Mouse (Mus musculus): Measurements from ENCODE around the gene Ptbp2. TPM values are rescaled to one million over a fixed set of nuclear protein-coding genes. Genes with fewer than 3 reads are reported as not detected.

The Ptbp2 gene
- 38.3 and 45.1 TPM in 2 replicates for total RNA-seq (2021)
- long read RNA-seq, transcript Ptbp2-213 (14 exons, 3,777 nt): major isoform, 5 of 16 reads
- long read RNA-seq, partial matches to known transcripts: 3 of 16 reads
- long read RNA-seq, other reads (novel, unspliced or antisense): 5 of 16 reads

GRCm38 (mm10) chr3:119784366-119784765 is at the start of gene Ptbp2:
TSS of gene Ptbp2 (minus strand) at chr3:119784466.
- no peak for DNase-seq

- DNase-seq: no peak
Observed at GRCm38 (mm10) chr3:119814678-119815077, 30.4 kb upstream of the Ptbp2 start.

- no peak for DNase-seq
Observed at GRCm38 (mm10) chr3:119806123-119806522, 21.9 kb upstream of the Ptbp2 start.

GRCm38 (mm10) chr3:119794677-119795365 is 10.6 kb upstream of the Ptbp2 start:
- no peak for DNase-seq

GRCm38 (mm10) chr3:119782946-119783701 is 1.1 kb downstream of the Ptbp2 start:
- DNase-seq: peak; percentile 86

GRCm38 (mm10) chr3:119782022-119782945 is 2.0 kb downstream of the Ptbp2 start:
- peak; percentile 58 for DNase-seq

GRCm38 (mm10) chr3:119780876-119781275 is 3.4 kb downstream of the Ptbp2 start:
- no peak for DNase-seq

- no peak for DNase-seq
Observed at GRCm38 (mm10) chr3:119779261-119779660, 5.0 kb downstream of the Ptbp2 start.

- DNase-seq: no peak
Observed at GRCm38 (mm10) chr3:119778431-119778830, 5.8 kb downstream of the Ptbp2 start.

- DNase-seq: no peak
Observed at GRCm38 (mm10) chr3:119776129-119776528, 8.1 kb downstream of the Ptbp2 start.

GRCm38 (mm10) chr3:119772789-119773188 is 11.5 kb downstream of the Ptbp2 start:
- no peak for DNase-seq

- DNase-seq: no peak
Observed at GRCm38 (mm10) chr3:119763772-119764171, 20.5 kb downstream of the Ptbp2 start.

GRCm38 (mm10) chr3:119761732-119762131 is 22.5 kb downstream of the Ptbp2 start:
- no peak for DNase-seq

GRCm38 (mm10) chr3:119753791-119754190 is 30.5 kb downstream of the Ptbp2 start:
- DNase-seq: no peak

GRCm38 (mm10) chr3:119749551-119750249 is 34.6 kb downstream of the Ptbp2 start:
- no peak for DNase-seq

GRCm38 (mm10) chr3:119749140-119749539 is 35.1 kb downstream of the Ptbp2 start:
- DNase-seq: no peak

- no peak for DNase-seq
Observed at GRCm38 (mm10) chr3:119746656-119747055, 37.6 kb downstream of the Ptbp2 start.

GRCm38 (mm10) chr3:119745801-119746200 is 38.5 kb downstream of the Ptbp2 start:
- no peak for DNase-seq

- DNase-seq: no peak
Observed at GRCm38 (mm10) chr3:119729863-119730262, 54.4 kb downstream of the Ptbp2 start.

- DNase-seq: no peak
Observed at GRCm38 (mm10) chr3:119712066-119712465, 72.2 kb downstream of the Ptbp2 start.

GRCm38 (mm10) chr3:119711503-119711902 is 72.8 kb downstream of the Ptbp2 start:
- no peak for DNase-seq

GRCm38 (mm10) chr3:119701467-119701866 is 82.8 kb downstream of the Ptbp2 start:
- no peak for DNase-seq

Measured in adrenal gland, postnatal 25 days (tissue).